Mouse (Mus musculus): Measurements from ENCODE around the gene Nipsnap3b.

Nipsnap3b gene

DNA sequence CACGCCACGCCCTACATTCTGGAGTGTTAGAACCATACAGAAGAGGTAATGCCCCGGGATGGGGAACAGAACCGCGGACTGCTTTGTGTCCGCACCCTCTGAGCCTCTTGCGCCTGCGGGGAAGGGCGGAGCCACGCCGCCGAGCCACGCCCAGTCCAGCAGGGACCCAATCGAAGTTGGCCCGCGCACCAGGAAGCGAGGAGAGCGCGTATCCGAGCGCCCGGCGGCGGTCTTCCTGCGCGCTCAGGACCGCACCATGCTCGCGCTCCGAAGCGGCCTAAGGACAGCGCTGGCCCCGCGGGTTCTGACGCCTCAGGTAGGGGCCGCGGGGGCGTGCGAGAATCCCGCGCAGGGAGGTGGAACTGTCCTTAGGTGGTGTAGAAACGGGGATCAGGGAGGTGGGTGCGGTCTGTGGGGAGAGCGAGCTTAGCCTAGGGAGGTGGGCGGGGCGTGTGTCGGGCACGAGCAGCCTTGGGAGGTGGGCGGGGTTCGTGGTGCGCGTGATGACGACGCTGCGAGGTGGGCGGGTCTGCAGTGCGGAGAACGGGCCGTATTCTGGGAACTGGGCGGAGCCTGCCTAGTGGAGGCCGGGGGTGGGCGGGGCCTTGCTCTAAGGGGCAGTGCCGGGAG, at the start of gene Nipsnap3b:
Gene Nipsnap3b, plus strand, starts transcription at position 149 of the 630 bp plus-strand sequence.
- in situ Hi-C loops (cut with MboI, MseI): loop anchor here in 1 of 2 experiments (25.0 kb wide), 1 partner anchor 575 kb away; the partner anchor contains the start of gene Smc2

DNA sequence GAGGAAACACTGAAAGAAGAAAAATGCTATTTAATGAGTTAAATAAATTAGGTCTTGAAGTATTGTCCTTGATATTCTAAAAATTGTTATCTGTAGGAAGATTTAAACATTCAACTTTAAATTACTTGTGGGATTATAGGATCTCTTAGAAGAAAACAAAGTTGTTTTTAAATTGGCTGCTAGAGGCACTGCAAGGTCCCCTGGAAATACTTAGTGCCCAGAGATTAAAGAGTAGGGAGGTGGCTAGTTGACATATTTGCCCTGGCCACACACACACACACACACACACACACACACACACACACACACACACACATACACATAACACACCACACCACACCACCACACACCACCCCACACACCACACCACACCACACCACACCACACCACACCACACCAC, 47.4 kb upstream of the Nipsnap3b start, which contains the start of gene Olfr270:
Gene Olfr270, plus strand, starts transcription at position 301 of the 400 bp plus-strand sequence.
- in situ Hi-C loops (cut with MboI, MseI): no loop called here

DNA sequence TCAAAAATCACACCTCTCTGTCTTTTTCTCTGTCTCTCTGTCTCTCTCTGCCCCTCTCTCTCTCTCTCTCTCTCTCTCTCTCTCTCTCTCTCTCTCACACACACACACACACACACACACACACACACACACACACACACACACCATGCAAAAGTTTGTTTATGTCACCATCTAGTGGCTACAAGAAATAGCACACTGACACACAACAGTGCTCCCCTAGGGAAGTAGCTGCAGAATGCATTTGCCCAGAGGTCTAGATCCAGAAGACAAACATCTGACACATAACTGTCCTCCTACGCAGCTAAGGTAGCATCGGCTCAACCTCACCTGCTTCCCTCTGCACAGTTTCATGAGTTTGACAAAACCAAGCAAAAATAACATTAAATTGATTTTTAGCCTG, 26.5 kb upstream of the Nipsnap3b start:
- in situ Hi-C loops (cut with MboI, MseI): no loop called here

DNA sequence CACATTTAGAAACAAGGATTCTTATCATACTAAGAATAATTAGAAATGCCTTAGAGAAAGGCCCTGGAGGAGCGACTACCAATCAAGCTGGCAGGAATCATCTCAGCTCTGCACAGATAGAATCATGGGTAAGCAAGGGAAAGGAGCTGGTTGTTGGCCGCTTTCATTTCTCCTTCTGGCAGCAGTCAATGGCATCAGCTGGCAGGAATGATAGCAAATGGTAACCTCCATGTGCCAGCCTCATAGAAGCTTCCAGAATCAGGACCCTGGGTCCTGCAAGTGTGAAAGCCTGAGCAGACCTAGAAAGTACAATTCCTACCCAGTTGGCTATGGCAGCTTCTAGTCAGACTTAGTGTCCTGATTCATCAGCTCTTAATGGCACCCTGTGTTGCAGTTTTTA, 25.4 kb upstream of the Nipsnap3b start:
- in situ Hi-C loops (cut with MboI, MseI): no loop called here

DNA sequence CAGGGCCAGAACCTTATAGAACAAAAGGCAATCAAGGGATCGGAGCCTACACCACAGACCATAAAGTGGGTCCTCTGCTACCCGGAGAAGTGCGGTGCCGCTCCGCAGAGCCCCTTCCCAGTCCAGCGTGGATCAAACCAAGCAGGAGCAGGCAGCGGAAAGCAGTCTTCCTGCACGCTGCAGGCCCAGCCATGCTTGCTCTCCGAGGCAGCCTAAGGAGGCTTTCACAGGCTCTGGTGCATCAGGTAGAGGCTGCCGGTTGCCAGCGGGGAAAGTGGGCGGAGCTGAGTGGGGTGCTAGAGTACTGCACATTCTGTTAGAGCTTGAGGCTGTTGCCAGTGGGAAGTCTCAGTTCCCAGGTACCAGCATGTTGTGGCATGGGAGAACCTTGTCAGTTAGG, 22.4 kb upstream of the Nipsnap3b start, which contains the start of gene Nipsnap3a:
Gene Nipsnap3a, plus strand, starts transcription at position 25 of the 400 bp plus-strand sequence.
- in situ Hi-C loops (cut with MboI, MseI): no loop called here

DNA sequence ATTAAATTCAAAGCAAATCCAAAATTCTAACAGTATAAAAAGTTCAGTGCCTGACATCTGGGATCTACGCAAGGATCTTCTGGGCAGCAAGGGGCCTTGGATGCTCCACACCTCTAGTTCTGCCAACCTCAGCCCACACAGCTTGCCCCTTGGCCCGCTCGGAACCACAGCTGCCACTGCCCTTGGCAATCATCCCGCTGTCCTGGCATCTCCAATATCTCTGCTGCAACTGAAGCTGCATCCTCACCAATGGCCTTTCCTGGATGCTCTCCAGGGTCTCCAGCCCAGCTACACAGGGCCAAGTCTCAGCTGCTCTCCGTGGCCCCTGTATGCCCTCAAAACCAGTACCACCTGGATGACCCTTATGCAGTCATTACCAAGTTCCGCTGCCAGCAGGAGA, 12.2 kb upstream of the Nipsnap3b start:
- in situ Hi-C loops (cut with MboI, MseI): no loop called here

DNA sequence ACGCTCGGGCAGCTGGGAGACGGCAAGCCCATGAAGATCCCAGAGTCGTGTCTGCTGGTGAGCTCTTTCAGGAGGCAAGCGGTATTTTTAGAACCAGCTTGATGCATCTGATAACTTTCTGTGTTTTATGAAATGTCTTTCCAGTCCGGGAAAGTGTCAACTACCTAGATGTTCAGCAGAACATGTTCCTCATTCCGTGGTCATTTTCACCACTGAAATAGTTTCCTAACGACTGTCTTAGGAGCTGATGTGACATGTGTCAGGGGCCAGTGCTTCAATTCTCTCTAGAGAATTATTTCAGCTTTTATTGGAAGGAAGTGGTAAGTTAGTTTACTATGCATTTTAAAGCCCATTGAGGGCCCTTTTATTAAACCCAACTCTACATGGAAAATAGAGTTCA, 11.5 kb upstream of the Nipsnap3b start:
- in situ Hi-C loops (cut with MboI, MseI): loop anchor here in 1 of 2 experiments (25.0 kb wide), 1 partner anchor 563 kb away; the partner anchor contains the start of gene Smc2

DNA sequence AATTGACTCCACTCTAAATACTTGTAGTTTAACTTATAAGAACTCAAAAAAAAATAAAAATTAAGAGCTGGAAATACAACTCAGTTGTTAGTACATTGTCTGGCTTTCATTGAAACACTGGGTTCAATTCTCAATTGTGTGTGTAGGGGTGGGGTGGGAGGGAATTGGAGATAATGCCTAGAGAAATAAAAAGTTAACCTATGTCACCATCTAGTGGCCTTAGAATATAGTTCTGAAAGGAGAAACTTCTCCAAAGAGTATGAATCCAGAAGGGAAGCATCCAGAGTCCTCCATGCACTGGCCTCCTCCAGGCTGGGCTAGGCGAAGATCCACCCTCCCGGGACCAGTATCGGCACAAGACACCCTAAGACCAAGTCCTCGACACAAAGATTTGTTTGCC, 2.5 kb upstream of the Nipsnap3b start:
- in situ Hi-C loops (cut with MboI, MseI): loop anchor here in 1 of 2 experiments (25.0 kb wide), 1 partner anchor 572 kb away; the partner anchor contains the start of gene Smc2

DNA sequence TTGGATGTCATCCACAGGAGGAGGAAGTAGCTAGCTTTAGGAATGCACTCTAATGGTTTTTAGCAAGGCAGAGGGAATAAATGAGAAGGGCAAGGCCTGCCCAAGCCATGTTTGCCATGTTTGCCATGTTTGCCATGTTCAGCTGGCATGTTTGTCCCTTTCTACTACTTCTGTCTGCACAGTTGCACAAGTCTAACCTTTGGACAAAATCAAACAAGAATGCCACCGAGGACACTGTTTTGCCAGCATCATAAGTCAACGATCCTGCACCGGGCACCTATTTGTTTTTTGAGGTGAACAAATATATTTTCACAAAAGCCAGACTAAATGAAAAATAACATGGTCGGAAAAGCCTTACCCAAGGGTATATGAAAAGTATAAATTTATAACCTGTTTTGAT, 1.8 kb upstream of the Nipsnap3b start:
- in situ Hi-C loops (cut with MboI, MseI): loop anchor here in 1 of 2 experiments (25.0 kb wide), 1 partner anchor 573 kb away; the partner anchor contains the start of gene Smc2

DNA sequence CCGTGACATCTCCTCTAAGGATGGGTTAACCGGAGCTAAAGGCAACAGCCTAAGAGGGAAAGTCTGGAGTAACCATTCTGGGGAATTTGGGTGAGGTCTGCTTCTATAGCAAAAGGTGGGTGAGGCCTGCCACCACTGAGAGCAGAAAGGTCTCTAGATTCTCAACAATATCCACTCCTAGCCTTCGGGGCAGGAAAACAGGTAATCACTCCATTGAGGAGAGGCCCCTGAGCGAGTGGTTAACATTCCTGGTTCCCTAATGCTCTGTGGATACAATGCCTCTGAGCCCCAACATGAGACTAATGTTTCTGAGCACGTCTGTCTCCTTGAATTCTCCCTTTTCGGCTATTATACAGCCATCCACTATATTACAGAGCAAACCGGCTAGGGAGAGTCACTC, 2.7 kb downstream of the Nipsnap3b start:
- in situ Hi-C loops (cut with MboI, MseI): loop anchor here in 1 of 2 experiments (25.0 kb wide), 1 partner anchor 577 kb away; the partner anchor contains the start of gene Smc2

DNA sequence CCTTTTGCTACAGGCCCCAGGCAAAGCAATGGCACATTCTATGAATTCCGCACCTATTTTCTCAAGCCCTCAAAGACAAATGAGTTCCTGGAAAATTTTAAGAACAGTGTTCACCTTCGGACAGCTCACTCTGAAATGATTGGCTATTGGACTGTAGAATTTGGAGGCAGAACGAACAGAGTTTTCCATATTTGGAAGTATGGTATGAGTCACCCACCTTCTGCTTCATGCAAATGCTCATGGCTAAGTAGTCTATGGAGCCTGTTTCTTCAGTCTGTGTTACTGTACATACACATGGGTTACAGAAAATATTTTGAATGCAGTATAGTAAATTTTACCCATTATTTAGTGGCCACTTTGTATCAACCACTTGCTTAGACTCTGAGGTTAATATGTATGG, 3.3 kb downstream of the Nipsnap3b start:
- in situ Hi-C loops (cut with MboI, MseI): loop anchor here (5.0 to 25.0 kb wide), 2 partner anchors 558 to 578 kb away; partner anchors contain the start of gene Smc2 (in 1 of the 2)

DNA sequence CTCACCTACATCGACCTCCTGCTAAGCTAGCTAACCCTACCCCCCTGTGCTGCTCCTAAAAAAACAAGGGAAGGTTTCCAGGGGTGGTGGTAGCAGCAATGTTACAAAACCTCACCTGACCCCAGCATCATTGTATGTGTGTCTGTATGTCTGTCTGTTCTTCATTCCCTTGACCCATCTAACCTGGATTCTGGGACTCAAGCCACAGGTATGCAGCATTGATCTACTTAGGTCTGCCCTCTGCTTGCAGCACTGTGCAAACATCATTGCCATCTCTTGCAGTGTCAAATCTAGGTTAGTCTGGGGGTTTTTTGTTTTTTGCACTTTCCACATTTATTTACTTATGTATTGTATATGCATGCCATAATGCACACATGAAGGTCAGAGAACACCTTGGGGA, 6.7 kb downstream of the Nipsnap3b start:
- in situ Hi-C loops (cut with MboI, MseI): loop anchor here (5.0 to 25.0 kb wide), 2 partner anchors 561 to 581 kb away; partner anchors contain the start of gene Smc2 (in 1 of the 2)

DNA sequence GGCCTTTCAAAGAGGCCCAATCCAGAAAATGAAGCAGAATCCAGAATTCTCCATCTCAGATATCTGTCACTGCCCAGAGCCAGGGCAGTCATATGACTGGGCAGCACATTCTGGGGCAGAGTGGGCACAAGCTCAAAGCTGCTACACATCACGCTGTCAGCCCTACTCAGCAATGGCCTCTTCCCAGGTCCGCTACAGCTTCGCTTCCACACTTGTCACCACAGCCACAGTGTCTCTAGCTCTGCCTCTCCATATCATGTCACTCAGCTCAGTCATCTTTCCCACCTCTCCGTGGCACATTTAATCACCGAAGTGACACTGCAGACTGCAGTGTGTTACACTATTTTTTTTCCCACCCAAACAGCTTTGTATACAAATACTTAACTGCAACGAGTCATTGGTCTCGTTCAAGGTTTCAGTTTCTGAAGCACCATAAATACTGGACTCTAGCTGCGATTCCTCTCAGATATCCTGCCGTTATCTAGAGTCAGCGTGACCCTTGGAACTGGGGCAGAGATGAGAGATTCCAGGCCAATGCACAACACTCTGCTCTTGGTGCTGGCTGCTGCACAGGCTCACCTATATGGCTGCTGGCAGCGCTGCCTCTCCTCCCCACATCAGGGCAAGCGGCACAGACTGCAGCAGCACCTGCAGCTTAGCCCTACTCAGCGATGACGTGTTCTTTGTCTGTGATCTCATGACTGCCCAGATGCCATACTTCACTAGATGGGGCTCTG, 11.7 kb downstream of the Nipsnap3b start:
- in situ Hi-C loops (cut with MboI, MseI): loop anchor here in 1 of 2 experiments (25.0 kb wide), 1 partner anchor 586 kb away; the partner anchor contains the start of gene Smc2

DNA sequence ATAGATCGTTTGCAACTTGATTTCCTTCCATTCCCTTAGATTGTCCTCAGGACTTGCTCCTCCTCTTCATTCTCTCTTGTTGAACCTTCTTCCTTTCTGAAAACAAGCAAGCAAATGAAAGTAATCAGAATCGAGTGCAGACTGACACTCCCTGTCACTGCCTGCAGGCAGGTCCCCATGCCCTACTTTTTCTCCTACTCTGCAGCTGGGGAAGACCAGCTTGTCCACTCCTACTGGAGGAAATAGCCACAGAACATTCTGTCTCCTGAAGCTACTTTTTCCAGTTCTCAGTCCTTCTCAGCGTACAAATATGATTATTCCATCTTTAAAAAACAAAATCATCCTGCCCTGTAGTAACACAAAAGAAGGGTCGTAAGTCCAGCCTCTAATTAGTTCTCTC, 12.7 kb downstream of the Nipsnap3b start:
- in situ Hi-C loops (cut with MboI, MseI): loop anchor here in 1 of 2 experiments (25.0 kb wide), 1 partner anchor 587 kb away; the partner anchor contains the start of gene Smc2

DNA sequence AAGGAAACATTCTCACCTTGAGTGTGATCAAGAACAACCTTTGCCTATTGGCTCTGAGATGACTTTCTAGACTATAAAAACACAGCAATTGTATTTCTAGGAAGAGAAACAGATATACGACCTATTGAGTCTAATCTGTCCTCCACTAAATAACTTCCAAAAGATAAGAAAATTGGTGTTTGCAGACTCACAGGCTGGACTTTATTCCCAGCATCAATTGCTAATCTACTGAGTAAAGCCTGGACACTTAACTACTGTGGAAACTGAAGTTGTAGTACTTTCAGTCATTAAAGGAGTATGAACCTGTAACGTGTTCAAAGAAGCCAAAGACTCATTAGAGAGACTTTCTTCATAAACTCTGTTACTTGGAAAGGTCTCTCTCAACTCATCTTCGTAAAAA, 16.1 kb downstream of the Nipsnap3b start:
- in situ Hi-C loops (cut with MboI, MseI): no loop called here

DNA sequence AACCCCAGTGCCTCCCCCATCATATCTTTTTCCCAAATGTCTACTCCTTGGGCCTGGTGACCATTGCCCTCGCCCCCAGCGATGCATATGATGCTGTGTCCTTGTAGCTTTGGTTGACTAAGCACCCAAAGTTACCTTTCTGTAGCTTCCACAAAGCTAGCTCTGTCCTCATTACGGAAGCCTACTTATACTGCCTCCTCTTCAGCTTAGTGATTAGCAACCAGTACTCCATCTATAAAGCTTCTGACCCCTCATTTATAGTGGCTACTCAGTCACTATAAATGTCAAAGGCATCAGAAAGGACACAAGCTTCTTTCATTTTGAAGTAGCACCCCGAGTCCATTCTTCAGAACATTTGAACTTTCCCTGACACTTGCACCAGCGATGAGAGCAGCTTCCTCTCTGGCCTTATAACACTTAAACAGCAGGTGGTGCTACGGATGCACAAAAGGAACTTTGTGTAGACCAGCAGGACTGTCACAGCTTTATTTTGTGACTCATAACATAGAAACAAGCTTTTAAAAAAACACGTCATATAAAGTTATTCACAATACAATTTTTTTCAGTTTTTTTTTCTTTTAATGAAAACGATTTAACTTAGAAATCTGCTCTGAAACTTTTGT, 18.8 kb downstream of the Nipsnap3b start:
- in situ Hi-C loops (cut with MboI, MseI): no loop called here

DNA sequence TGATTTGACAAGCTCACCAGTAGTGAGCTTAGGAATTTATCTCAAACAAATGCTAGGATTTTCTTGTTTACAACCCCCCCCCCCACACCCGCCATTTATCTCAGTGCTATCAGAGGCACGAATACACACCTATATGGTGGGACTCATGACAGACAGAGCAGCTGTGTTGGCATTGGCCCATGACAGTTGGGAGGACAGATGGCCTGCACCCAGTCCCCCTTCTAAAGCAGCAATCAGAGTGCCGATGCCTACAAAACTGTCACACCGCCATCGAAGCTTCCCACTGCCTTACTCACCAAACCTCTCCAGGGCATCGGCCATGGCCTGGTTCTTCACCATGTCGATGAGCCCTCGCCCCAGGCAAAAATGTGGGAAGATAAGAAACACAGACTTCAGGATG, 32.1 kb downstream of the Nipsnap3b start:
- in situ Hi-C loops (cut with MboI, MseI): no loop called here

DNA sequence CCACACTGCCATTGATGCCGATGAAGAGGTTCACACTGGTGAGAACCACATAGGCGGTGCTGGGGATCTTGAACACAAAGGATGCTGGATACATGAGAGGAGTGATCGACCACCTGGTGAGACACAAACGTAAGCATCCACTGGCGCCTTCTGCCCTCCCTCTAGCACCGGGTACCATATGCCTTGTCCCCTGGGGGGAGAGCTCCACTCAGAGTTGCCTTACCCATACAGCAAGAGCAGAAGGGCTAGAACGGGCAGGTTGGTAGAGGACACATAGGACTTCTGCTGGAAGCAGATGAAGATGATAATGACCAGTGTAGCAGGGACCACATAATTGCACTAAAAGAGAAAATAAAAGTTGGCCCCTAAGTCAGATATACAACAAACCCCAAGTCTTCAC, 34.1 kb downstream of the Nipsnap3b start:
- in situ Hi-C loops (cut with MboI, MseI): no loop called here

DNA sequence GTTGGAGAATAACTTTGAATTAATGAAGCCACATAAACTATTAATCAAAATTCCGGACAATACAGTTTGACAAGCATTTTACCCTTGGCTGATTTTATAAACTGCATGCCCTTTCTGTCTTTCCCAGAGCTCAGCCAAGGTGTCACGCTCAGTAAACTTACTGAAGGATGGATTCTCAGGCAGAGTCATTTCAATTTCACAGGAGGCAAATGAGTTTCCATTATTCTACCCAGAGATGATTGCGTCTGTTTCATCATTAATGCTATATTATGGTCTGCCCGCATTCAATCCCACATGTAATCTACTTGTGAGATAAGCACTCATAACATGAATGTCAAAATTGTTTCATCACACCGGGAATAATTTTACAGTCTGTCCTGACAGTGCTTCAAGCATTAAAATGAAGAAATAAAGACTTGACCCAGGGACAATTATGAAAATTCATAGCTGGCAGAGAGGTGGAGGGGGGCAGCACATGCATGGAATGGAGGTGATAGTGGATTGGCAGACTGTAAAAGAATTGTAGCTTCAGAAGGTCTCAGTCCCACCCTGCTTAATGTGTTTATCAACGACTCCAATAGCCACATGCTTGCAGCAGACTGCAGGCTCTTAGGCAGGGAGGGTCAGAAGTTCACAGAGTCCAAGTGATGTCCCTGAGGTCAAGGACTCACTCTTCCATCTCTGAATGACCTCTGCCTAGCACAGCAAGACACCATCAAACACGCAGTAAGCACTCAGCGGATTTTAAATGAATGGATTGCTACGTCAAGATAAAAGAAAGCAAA, 34.8 kb downstream of the Nipsnap3b start:
- in situ Hi-C loops (cut with MboI, MseI): no loop called here

DNA sequence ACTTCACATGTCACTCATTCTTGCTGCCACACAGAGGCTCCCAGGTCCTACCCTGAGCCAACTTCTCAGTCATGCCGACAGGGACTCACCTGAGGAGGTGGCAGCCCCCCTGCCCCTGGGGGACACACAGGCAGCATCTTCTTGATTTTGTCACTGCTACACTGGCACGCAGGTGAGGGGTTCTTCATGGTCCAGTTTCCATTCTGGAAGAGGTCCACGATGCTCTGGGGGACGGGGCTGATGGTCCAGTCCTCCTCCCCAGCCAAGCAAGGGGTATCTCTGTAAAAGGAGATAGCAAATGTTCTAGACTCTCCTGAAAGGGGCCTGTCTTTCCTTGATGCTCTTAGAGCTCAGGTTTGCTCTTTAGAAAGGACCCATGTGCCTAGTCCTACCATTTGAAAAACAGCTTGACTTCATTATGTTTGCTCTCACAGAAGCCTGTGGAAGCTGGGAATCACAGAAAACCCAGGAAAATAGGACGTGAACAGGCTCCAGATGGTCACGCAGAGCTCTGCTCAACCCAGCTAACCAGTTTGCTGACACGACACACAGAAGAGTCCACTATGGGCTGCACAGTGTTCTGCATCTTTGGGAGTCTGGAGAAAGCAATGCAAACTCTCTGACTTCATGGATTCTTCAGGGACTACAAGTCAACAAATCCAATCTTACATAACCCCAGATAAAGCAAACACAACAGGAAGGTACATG, 50.8 kb downstream of the Nipsnap3b start:
- in situ Hi-C loops (cut with MboI, MseI): no loop called here
